Mouse (Mus musculus): ENCODE data around the gene D930048N14Rik. TPM values are rescaled to one million over a fixed set of nuclear protein-coding genes. Genes with fewer than 3 reads are reported as not detected.

The D930048N14Rik gene
- 0.33 and 0.43 TPM in 2 replicates for polyA plus RNA-seq (2021; fragmentation: Nextera tagmentation)
- long read RNA-seq, experiment 1, partial matches to known transcripts, result 0 of 1 reads
- long read RNA-seq, experiment 1, other reads (novel, unspliced or antisense), result 1 of 1 reads
- long read RNA-seq, experiment 2, partial matches to known transcripts, result 0 of 4 reads
- long read RNA-seq, experiment 2, other reads (novel, unspliced or antisense), result 3 of 4 reads

GRCm38 (mm10) chr11:51650691-51651515 is at the start of gene D930048N14Rik, which contains the start of gene N4bp3:
TSS of gene D930048N14Rik (plus strand) at chr11:51650954.
TSS of gene N4bp3 (minus strand) at chr11:51650842.

GRCm38 (mm10) chr11:51606447-51607095 is 44.2 kb upstream of the D930048N14Rik start, which contains the start of gene Hnrnpab:
TSS of gene Hnrnpab (minus strand) at chr11:51606847.

GRCm38 (mm10) chr11:51619409-51620060 is 31.2 kb upstream of the D930048N14Rik start, which contains the start of gene Nhp2:
TSS of gene Nhp2 (plus strand) at chr11:51619735.

GRCm38 (mm10) chr11:51635525-51636322 is 15.0 kb upstream of the D930048N14Rik start, which contains the start of gene Rmnd5b:
TSS of gene Rmnd5b (minus strand) at chr11:51635896.

GRCm38 (mm10) chr11:51688330-51689328 is 37.9 kb downstream of the D930048N14Rik start, which contains the start of gene 0610009B22Rik:
TSS of gene 0610009B22Rik (minus strand) at chr11:51688874.

Other genes starting within 250 kb of the D930048N14Rik start
- 4.0 TPM in 2 replicates for gene Phykpl, start 66.2 kb upstream of the D930048N14Rik start, polyA plus RNA-seq (2021; fragmentation: Nextera tagmentation)
- gene Hnrnpab, start 44.1 kb upstream of the D930048N14Rik start, polyA plus RNA-seq (2021; fragmentation: Nextera tagmentation), result 22.8 and 25.6 TPM in 2 replicates
- 180 and 185 TPM in 2 replicates for gene Nhp2, start 31.2 kb upstream of the D930048N14Rik start, polyA plus RNA-seq (2021; fragmentation: Nextera tagmentation)
- gene Rmnd5b, start 15.1 kb upstream of the D930048N14Rik start, polyA plus RNA-seq (2021; fragmentation: Nextera tagmentation), result 86.5 and 91.5 TPM in 2 replicates
- gene N4bp3, start 112 bp upstream of the D930048N14Rik start, polyA plus RNA-seq (2021; fragmentation: Nextera tagmentation), result 12.1 and 13.2 TPM in 2 replicates
- 112 and 128 TPM in 2 replicates for gene 0610009B22Rik, start 37.9 kb downstream of the D930048N14Rik start, polyA plus RNA-seq (2021; fragmentation: Nextera tagmentation)
- gene Sec24a, start 112.7 kb downstream of the D930048N14Rik start, polyA plus RNA-seq (2021; fragmentation: Nextera tagmentation), result 9.4 and 13.2 TPM in 2 replicates
- gene Sar1b, start 112.7 kb downstream of the D930048N14Rik start, polyA plus RNA-seq (2021; fragmentation: Nextera tagmentation), result 206 and 240 TPM in 2 replicates
- 4.9 and 5.8 TPM in 2 replicates for gene Jade2, start 206.7 kb downstream of the D930048N14Rik start, polyA plus RNA-seq (2021; fragmentation: Nextera tagmentation)

Data from layer of hippocampus, adult 6 months (tissue).